Mouse (Mus musculus): Measurements from ENCODE around the gene Prdm10.

- TF ChIP-seq CTCF (IDR thresholded peaks at IDR 0.05; ENCODE audit: insufficient read depth, low read length) (no peak), POLR2A (IDR thresholded peaks at IDR 0.05; ENCODE audit: borderline replicate concordance, extremely low read depth, low read depth, low read length) (no peak)
Observed at GRCm38 (mm10) chr9:31331246-31331645, 50.9 kb downstream of the Prdm10 start.
